Mouse (Mus musculus): ENCODE data around the gene Hprt.

The Hprt gene

DNA sequence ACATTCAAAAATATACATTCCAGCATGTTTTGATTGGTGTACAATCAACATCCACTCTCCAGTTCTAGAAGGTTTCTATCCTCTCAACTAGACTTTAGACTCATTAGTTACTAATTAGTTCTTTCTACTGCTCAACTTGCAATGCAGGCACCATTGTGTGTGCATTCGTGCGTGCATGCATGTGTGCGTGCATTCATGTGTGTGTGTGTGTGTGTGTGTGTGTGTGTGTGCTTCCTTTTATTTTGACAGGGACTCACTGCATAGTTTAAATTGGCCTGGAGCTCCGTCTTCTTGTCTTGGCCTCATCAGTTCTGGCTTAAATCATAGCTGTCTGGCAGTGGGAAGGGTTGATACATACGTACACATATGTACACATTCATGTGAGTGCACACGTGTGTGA, 53.1 kb downstream of the Hprt start:
- DNase-seq (ENCODE audit: low spot score): no peak

DNA sequence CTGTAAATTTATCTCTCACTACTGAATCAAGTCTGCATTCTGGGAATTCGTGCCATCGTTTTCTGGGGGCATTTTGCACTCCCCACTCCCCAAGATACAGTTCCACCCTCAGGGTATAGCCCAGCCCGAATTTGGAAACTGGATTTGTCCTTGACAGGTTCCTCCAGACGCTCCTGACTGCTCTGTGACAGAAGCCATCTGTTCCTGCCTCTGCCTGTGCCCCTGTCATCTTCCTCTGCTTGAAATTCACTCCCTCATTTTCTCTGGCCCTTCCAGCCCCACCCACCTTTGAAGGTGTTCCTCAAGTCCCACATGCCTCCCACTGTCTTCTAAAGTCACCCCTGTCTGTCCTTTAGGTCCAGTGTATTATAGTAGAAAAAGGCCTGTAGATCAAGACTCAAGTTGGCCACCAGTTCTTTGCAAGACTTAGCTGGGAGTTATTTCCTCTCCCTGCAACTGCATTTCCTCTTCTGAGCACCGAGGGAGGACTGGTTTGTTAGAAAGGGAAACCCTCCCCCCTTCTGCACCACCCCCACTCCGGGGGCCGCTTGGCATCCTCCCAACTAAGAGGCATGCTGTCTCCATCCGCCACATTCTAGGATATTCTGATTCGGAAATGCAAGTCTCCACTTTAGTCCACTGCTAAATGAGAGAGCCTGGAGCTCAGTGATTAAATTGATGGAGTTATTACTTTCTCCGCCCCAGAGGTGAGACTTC, 57.4 kb downstream of the Hprt start:
- DNase-seq (ENCODE audit: low spot score): peak; percentile 20

DNA sequence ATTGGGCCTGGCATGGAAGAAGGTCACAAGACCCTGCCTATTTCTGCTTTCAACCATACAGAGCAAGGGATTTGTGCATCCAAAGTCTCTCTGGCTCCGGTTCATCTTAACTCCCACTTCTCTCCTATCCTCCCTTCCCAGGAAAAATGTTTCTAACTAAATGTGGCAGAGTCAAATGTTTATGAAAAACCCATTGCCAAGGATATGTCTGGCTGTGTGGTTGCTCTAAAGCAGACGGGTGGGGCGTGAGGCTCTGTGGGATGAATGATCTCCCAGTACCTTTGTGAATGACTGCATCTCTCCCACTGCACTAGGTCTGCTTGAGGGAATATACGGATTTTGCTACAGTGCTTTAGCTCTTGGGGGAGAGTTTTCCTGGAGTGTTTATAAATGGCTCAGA, 58.1 kb downstream of the Hprt start:
- DNase-seq (ENCODE audit: low spot score): no peak

DNA sequence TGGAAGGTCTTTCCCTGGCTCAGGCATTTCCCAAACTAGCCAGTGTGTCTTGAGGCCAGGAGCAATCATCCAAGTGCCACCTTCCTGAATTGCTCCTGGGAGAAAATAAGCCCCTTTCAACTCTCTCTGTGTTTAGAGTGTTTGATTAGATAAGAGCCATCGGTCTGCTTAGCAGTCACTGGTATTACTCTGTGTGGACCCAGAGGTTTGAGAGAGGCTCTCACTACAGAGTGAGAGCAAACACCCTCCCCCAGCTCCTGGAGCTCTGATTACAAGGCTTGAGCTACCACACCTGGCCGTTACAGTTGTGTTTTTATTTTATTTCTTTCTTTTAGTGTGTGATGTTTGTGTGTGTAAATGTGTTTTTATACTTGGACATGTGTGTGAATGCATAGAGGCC, 59.0 kb downstream of the Hprt start:
- DNase-seq (ENCODE audit: low spot score): no peak

DNA sequence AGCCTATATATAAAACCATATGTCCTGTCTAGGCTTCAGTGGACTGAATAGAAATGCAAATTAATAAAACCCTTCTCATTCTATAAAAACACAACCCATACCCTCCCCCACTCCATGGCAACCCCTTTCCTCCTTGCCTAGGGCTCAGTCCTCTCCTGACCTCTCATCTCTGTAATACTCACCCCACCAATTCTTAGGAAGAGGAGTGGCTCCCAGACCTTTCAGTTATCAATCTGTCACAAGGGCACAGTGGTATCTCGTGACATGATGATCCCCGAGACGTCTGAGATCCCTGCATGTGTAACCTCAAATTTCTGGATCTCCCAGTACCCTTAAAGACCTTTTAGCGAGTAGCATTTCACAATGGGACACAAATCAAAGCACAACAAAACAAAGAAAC, 61.3 kb downstream of the Hprt start:
- no peak for DNase-seq (ENCODE audit: low spot score)

DNA sequence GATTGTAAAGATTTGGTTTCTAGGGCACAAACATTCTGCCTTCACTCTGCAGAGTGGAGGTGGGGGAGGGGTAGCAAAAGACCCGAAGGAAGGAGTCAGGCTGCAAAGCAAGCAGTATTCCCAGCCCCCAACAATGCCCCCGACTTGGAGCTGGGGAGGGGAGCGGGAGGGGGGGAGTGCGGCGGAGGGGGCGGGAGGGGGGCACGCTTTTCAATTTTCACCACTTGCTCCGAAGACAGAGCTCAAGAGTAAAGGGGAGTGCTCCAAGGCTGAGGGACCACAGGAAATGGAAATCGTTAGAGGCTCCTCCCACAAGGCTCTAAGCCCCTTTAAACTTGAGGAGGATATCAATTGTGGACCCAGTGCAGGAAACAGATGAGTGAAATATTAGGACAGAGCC, 62.4 kb downstream of the Hprt start:
- DNase-seq (ENCODE audit: low spot score): peak; percentile 32

DNA sequence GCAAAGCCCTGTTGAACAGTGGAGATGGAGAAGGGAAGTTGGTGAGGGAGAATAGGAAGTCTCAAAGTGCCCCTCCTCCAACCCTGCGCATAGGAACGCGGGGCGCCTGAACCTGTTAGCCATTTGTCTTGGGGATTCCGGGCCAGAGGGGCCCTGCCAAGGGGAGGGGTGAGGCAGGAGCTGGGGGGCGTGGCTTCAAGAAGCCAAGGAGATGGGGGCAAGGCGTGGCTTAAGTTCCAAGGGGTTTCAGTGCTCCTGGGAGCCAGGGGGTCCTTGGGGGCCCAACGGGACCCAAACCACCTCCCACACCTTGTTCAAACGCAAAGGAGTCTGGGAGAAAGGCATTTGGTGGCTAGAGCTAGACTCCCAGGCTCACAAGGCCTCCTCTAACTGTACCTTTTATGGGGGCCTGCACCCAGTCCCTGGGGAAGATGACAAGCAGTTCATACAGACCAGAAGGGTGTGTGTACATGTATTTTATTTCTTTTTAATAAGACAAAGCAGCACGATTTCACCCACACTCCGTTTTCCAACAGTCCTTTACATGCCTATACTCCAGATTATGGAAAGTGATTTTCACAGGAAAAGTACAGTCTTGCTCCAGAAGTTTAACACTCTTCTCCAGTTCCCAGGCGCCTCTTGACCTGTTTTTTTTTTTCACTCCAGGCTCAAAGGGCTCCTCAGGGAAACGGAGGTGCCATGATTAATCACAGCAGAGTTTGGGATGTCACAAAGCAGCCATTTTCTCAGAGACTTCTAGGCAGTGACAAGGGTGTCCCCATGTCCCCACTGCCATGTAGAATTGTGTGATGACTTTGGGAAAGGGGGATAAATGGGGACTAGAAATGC, 64.9 kb downstream of the Hprt start:
- peak; percentile 75 for DNase-seq (ENCODE audit: low spot score)

DNA sequence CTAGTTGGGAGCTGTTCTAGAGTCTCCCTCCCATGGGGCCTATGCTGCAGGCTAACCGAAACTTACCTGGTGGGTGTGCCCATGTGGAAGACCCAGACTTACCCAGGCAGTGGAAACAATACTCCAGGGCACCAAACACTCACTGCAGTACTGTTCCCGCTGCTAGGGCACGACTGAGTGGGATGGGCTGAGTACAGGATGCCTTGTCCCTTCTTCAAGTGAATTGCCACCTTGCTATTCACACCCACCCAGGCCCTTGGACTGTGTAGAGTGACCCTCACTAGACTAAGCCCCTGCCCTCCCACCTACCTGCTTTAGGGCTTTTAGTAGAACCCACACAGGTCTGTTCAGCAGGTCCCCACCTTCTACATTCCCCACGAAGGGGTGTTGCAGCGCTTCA, 65.9 kb downstream of the Hprt start:
- no peak for DNase-seq (ENCODE audit: low spot score)

DNA sequence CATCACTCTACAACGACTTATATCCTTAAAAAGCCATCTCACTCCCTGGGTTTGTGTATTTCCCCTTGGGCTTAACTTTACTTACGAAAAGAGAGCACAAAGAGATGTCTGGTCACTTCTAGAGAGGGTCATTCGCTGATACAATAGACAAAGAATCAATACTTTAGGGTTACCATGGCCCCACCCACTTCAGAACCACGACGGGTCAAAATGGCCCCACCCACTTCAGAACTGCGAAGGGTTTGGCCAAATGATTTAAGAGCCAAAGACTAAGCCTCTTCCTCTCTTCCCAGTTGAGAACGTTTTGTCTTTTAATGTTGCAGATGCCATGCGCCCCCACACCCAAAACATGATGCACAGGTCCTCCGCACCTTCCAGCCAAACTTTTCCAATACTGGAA, 67.8 kb downstream of the Hprt start:
- DNase-seq (ENCODE audit: low spot score): peak; percentile 41

DNA sequence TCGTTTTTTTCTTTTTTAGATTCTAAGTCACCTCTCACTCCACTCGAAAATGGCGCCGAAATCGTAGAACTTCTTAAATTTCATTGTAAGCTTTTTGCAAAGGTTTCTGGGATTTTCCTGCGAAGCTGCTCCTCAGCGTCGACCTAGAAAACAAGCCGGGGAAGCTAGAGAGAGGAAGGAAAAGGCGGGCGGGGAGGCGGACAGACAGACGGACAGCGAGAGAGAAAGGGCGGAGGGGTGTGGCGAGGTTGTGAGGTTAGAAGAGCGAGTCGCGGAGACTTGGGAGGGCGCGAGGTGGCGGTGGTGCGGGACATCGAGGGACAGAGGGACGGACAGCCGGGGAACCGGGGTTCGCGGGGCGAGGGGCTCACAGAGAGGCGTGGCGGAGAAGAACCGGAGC, 68.7 kb downstream of the Hprt start:
- DNase-seq (ENCODE audit: low spot score): peak; percentile 53

DNA sequence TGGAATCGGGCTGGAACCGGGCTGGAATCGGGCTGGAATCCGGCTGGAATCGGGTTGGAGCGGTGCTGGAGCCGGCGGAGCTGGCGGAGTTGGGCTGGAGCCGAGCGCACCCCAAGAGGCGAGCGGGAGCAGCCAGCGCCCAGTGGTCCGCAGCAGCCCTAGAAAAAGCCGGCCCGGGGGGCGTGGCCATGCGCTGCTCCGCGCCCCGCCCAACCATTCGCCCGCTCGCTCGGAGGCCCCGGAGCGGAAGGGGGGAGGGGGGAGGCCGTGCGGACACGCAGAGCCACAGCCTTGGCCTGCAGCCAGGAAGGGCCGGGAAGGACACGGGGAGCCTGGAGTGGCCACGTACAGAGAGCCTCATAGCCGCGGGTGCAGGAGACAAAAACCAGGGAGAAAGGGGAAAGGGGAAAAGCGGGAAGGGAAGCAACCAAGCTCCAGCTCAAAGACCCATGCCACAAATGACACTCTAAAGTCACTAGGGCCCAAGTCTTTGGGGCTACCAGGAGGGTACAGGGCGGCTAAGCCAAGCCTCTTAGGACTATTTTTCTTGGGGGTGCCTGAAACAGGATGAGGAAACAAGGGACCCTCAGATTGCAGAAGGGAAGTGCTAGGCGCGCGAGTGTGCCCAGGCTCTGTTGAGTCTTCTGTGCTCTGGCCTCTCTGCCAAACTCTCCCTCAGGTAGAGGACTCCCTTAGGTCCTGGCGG, 69.3 kb downstream of the Hprt start:
- peak; percentile 87 for DNase-seq (ENCODE audit: low spot score)

DNA sequence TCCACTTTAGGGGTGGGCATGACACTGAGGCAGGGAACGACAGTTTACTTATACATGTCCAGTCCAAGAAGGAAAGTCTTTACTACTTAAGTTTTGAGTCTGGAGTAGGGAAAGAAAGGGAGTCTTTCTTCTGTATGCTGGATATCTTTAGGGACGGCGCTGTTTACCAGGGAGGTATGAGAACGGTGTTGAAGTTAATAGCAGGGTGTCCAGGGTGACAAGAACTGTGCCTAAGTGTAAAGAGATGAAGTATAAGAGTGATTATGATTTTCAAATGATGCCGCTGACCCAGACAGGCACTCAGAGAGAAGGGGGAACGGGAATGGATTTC, 69.8 kb downstream of the Hprt start:
- no peak for DNase-seq (ENCODE audit: low spot score)

DNA sequence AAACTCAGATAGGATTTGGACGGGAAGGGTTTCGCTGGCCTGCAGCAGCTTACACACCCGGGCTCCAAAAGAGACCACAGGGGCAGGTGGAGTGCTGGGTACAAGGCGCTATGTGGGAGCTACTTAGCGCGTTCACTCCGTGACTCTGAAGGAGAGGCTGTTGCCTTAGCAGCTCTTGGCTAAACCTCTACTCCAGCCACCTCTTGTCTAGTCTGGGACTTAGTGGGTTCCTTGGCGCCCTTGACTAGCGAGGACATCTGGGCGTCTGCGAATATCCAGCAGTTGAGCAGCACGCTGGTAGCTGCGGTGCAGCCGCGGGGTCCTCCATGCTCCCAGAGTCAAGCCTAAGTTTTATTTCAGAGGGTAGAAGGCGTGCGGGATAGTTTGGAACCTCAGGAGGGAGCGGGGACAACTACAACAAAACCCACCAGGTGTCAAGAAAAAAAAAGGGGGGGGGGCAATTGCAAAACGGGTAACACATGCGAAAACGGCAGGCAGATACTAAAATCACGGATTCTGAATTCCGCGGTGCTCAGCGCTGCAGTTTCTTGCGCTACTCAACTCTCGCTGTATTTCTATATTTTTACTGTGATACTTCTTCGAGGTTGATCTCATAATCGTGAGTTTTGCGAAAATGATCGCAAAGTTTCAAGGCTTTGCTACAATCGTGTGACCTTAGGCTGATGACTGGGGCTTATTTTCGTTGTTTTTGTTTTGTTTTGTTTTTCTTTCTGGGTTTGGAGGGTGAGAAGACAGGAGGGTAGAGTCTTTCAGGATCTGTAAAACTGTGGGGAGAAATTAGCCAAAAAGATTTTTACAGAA, 70.7 kb downstream of the Hprt start:
- peak; percentile 34 for DNase-seq (ENCODE audit: low spot score)

DNA sequence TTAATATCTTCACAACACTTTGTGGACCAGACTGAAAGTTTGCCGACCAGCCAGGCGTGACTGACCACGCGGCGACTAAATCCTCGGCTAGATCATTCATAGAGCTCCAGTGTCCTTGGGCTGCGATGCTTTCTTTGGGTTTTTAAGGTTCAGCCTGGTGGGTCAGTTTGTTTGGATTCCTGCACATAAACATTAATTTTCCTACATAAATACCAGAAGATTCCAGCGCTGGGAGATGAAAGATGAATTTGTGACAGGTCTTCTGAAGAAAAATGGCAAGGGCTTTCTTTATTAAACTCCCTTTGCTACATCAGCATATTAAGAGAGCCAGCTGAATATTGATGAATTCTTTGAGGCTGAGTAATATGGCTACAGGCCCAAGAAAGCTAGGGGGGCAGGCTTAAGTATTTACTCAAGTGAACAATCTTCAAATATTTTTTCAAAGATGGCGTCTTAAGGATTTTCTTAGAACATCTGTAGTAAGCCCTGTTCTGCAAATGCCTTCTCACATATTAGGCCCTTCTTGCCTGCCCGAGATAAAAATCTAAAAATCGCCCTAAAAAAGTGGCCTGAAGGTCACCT, 71.6 kb downstream of the Hprt start:
- no peak for DNase-seq (ENCODE audit: low spot score)

DNA sequence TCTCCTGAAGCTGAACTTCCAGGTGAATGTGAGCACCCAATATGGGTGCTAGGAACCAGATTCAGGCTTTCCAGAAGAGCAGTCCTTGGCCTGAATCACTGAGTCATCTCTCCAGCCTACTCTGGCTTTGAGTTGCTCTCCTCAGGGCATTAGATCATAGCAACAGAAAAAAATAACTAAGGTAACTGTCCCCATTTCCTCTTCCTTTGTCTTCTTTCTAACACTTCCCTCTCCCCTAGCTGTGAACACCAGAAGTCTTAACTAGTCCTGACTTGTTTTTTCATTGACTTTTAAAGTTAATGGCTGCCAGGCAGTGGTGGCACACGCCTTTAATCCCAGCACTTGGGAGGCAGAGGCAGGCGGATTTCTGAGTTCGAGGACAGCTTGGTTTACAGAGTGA, 76.5 kb downstream of the Hprt start:
- DNase-seq (ENCODE audit: low spot score): no peak

All from yolk sac, embryonic 10.5 days (tissue).